Mouse (Mus musculus): ENCODE data around the gene Exd2. TPM values are rescaled to one million over a fixed set of nuclear protein-coding genes. Genes with fewer than 3 reads are reported as not detected.
"Not testable (repeated sequence)": the region's sequence is repeated elsewhere in the genome, so short reads cannot be mapped to it uniquely, and the experiment has no call there.

Gene Exd2
- total RNA-seq (2021) = 10 to 100 TPM; 10.0 to 10.9 TPM

- DNase-seq = peak; percentile 93
These were observed at the start of gene Exd2 for GRCm38 (mm10) chr12:80462942-80463651. Gene Exd2, plus strand, starts transcription at chr12:80463095.

GRCm38 (mm10) chr12:80415100-80415499 lies 47.8 kb upstream of the Exd2 start:
- no peak for DNase-seq

GRCm38 (mm10) chr12:80427683-80428082 lies 35.2 kb upstream of the Exd2 start:
- DNase-seq = no peak

GRCm38 (mm10) chr12:80433266-80433665 lies 29.6 kb upstream of the Exd2 start:
- no peak for DNase-seq

GRCm38 (mm10) chr12:80434601-80434960 lies 28.3 kb upstream of the Exd2 start:
- no peak for DNase-seq

- peak; percentile 79 for DNase-seq
These were observed 27.8 kb upstream of the Exd2 start for GRCm38 (mm10) chr12:80434961-80435691.

GRCm38 (mm10) chr12:80435887-80436286 lies 27.0 kb upstream of the Exd2 start:
- no peak for DNase-seq

GRCm38 (mm10) chr12:80436336-80436976 lies 26.4 kb upstream of the Exd2 start, which contains the start of gene Dcaf5:
Gene Dcaf5, minus strand, starts transcription at chr12:80436601.
- peak; percentile 78 for DNase-seq

GRCm38 (mm10) chr12:80437051-80437675 lies 25.7 kb upstream of the Exd2 start:
- no peak for DNase-seq

GRCm38 (mm10) chr12:80440957-80441356 lies 21.9 kb upstream of the Exd2 start:
- DNase-seq = peak; percentile 45

- no peak for DNase-seq
These were observed 18.3 kb upstream of the Exd2 start for GRCm38 (mm10) chr12:80444525-80445109.

- no peak for DNase-seq
These were observed 9.4 kb upstream of the Exd2 start for GRCm38 (mm10) chr12:80453506-80453905.

- DNase-seq = no peak
These were observed 4.9 kb upstream of the Exd2 start for GRCm38 (mm10) chr12:80458033-80458432.

- DNase-seq = not testable (repeated sequence)
These were observed 501 bp upstream of the Exd2 start for GRCm38 (mm10) chr12:80462292-80462896.

- DNase-seq = peak; percentile 32
These were observed 873 bp downstream of the Exd2 start for GRCm38 (mm10) chr12:80463666-80464269.

GRCm38 (mm10) chr12:80470206-80470605 lies 7.3 kb downstream of the Exd2 start:
- no peak for DNase-seq

- no peak for DNase-seq
These were observed 9.0 kb downstream of the Exd2 start for GRCm38 (mm10) chr12:80471926-80472325.

- no peak for DNase-seq
These were observed 10.8 kb downstream of the Exd2 start for GRCm38 (mm10) chr12:80473731-80474130.

- no peak for DNase-seq
These were observed 17.1 kb downstream of the Exd2 start for GRCm38 (mm10) chr12:80479986-80480385.

- DNase-seq = no peak
These were observed 20.5 kb downstream of the Exd2 start for GRCm38 (mm10) chr12:80483397-80483796.

- no peak for DNase-seq
These were observed 30.4 kb downstream of the Exd2 start for GRCm38 (mm10) chr12:80493311-80493710.

- no peak for DNase-seq
These were observed 32.8 kb downstream of the Exd2 start for GRCm38 (mm10) chr12:80495691-80496090.

Measured in heart, postnatal 4 days (tissue).